Mouse (Mus musculus): ENCODE measurements around the gene Hoxa3. TPM values are rescaled to one million over a fixed set of nuclear protein-coding genes. Genes with fewer than 3 reads are reported as not detected.

Hoxa3 gene
- polyA plus RNA-seq, 1 experiment from 2014 or later: 0.24 TPM

GRCm38 (mm10) chr6:52252775-52253376, 39.7 kb upstream of the Hoxa3 start:
- ATAC-seq (ENCODE audit: low read depth) (no peak), DNase-seq (no peak)
- H3K36me3 ChIP-seq: no peaks in the 10 kb centered on the region
- WGBS (ENCODE audit: insufficient replicate concordance): 2% methylated on average over 35 of the region's 35 CpGs
- 0 out of 2 replicates have a peak overlapping the region, but pooled peaks have one; percentile 10 for H3K4me3 ChIP-seq (replicated peaks)
- H3K27ac ChIP-seq: no peak overlapping the region
- no peak overlapping the region for H3K9ac ChIP-seq
- no peaks in the 10 kb centered on the region for H3K9me3 ChIP-seq (replicated peaks)
- no peaks in the 10 kb centered on the region for H3K4me1 ChIP-seq (replicated peaks)
- H3K4me2 ChIP-seq: no peak overlapping the region
- peaks cover 98% of the 10 kb centered on the region for H3K27me3 ChIP-seq

- H3K4me2 ChIP-seq: no peak overlapping the region
Observed at GRCm38 (mm10) chr6:52252016-52252774, 39.1 kb upstream of the Hoxa3 start.

GRCm38 (mm10) chr6:52251177-52251879, 38.2 kb upstream of the Hoxa3 start:
- H3K4me2 ChIP-seq: no peak overlapping the region
- DNase-seq (no peak), ATAC-seq (ENCODE audit: low read depth) (no peak)
- H3K4me3 ChIP-seq (replicated peaks): no peak overlapping the region
- no peak overlapping the region for H3K27ac ChIP-seq
- no peaks in the 10 kb centered on the region for H3K36me3 ChIP-seq
- H3K4me1 ChIP-seq (replicated peaks): no peaks in the 10 kb centered on the region
- H3K9ac ChIP-seq: no peak overlapping the region
- WGBS (ENCODE audit: insufficient replicate concordance): 9% methylated on average over 7 of the region's 7 CpGs
- H3K9me3 ChIP-seq (replicated peaks): no peaks in the 10 kb centered on the region
- H3K27me3 ChIP-seq: peaks cover 100% of the 10 kb centered on the region

More at GRCm38 (mm10) chr6:52252016-52252774, 39.1 kb upstream of the Hoxa3 start:
- Histone ChIP-seq H3K36me3 (no peaks in the 10 kb centered on the region), H3K9ac (no peak overlapping the region), H3K27me3 (peaks cover 99% of the 10 kb centered on the region), H3K27ac (no peak overlapping the region), H3K9me3 (replicated peaks) (no peaks in the 10 kb centered on the region), H3K4me1 (replicated peaks) (no peaks in the 10 kb centered on the region), H3K4me3 (replicated peaks) (no peak overlapping the region)
- ATAC-seq (ENCODE audit: low read depth): no peak
- 2% methylated on average over 24 of the region's 24 CpGs for WGBS (ENCODE audit: insufficient replicate concordance)
- DNase-seq: no peak

- Histone ChIP-seq H3K4me3 (replicated peaks) (no peak overlapping the region), H3K9ac (no peak overlapping the region), H3K27me3 (peaks cover 100% of the 10 kb centered on the region), H3K36me3 (no peaks in the 10 kb centered on the region), H3K4me2 (no peak overlapping the region), H3K9me3 (replicated peaks) (no peaks in the 10 kb centered on the region), H3K4me1 (replicated peaks) (0 out of 2 replicates have a peak, but pooled peaks cover 2% of the 10 kb centered on the region), H3K27ac (no peak overlapping the region)
- 3% methylated on average over 4 of the region's 4 CpGs for WGBS (ENCODE audit: insufficient replicate concordance)
- ATAC-seq (ENCODE audit: low read depth) (no peak), DNase-seq (no peak)
Observed at GRCm38 (mm10) chr6:52249826-52250225, 36.7 kb upstream of the Hoxa3 start.

GRCm38 (mm10) chr6:52249415-52249738, 36.2 kb upstream of the Hoxa3 start:
- Histone ChIP-seq H3K9me3 (replicated peaks) (no peaks in the 10 kb centered on the region), H3K27me3 (peaks cover 100% of the 10 kb centered on the region), H3K27ac (no peak overlapping the region), H3K4me2 (no peak overlapping the region), H3K4me3 (replicated peaks) (no peak overlapping the region), H3K36me3 (no peaks in the 10 kb centered on the region), H3K9ac (no peak overlapping the region), H3K4me1 (replicated peaks) (0 out of 2 replicates have a peak, but pooled peaks cover 2% of the 10 kb centered on the region)
- DNase-seq: no peak
- WGBS (ENCODE audit: insufficient replicate concordance): 1% methylated on average over 16 of the region's 16 CpGs
- no peak for ATAC-seq (ENCODE audit: low read depth)

- no peak overlapping the region for H3K27ac ChIP-seq
- H3K9ac ChIP-seq: no peak overlapping the region
- no peak for ATAC-seq (ENCODE audit: low read depth)
Observed at GRCm38 (mm10) chr6:52248638-52249414, 35.7 kb upstream of the Hoxa3 start.

GRCm38 (mm10) chr6:52247766-52248637, 34.9 kb upstream of the Hoxa3 start:
- no peaks in the 10 kb centered on the region for H3K36me3 ChIP-seq
- H3K9me3 ChIP-seq (replicated peaks): no peaks in the 10 kb centered on the region
- 3% methylated on average over 23 of the region's 23 CpGs for WGBS (ENCODE audit: insufficient replicate concordance)
- H3K4me2 ChIP-seq: no peak overlapping the region
- H3K27me3 ChIP-seq: peaks cover 100% of the 10 kb centered on the region
- 0 out of 2 replicates have a peak, but pooled peaks cover 2% of the 10 kb centered on the region for H3K4me1 ChIP-seq (replicated peaks)
- no peak overlapping the region for H3K4me3 ChIP-seq (replicated peaks)
- ATAC-seq (ENCODE audit: low read depth) (no peak), DNase-seq (no peak)
- H3K9ac ChIP-seq: no peak overlapping the region
- H3K27ac ChIP-seq: no peak overlapping the region

More at GRCm38 (mm10) chr6:52248638-52249414, 35.7 kb upstream of the Hoxa3 start:
- no peak overlapping the region for H3K4me2 ChIP-seq
- H3K4me1 ChIP-seq (replicated peaks): 0 out of 2 replicates have a peak, but pooled peaks cover 2% of the 10 kb centered on the region
- 3% methylated on average over 27 of the region's 27 CpGs for WGBS (ENCODE audit: insufficient replicate concordance)
- H3K9me3 ChIP-seq (replicated peaks): no peaks in the 10 kb centered on the region
- no peak for DNase-seq
- no peak overlapping the region for H3K4me3 ChIP-seq (replicated peaks)
- peaks cover 100% of the 10 kb centered on the region for H3K27me3 ChIP-seq
- no peaks in the 10 kb centered on the region for H3K36me3 ChIP-seq

GRCm38 (mm10) chr6:52246916-52247315, 33.8 kb upstream of the Hoxa3 start:
- no peak for DNase-seq
- Histone ChIP-seq H3K36me3 (no peaks in the 10 kb centered on the region), H3K27me3 (peaks cover 100% of the 10 kb centered on the region), H3K9ac (no peak overlapping the region), H3K27ac (no peak overlapping the region), H3K4me1 (replicated peaks) (0 out of 2 replicates have a peak, but pooled peaks cover 2% of the 10 kb centered on the region), H3K4me3 (replicated peaks) (no peak overlapping the region), H3K4me2 (no peak overlapping the region), H3K9me3 (replicated peaks) (no peaks in the 10 kb centered on the region)
- no peak for ATAC-seq (ENCODE audit: low read depth)
- 5% methylated on average over 3 of the region's 3 CpGs for WGBS (ENCODE audit: insufficient replicate concordance)

- Histone ChIP-seq H3K4me1 (replicated peaks) (0 out of 2 replicates have a peak, but pooled peaks cover 2% of the 10 kb centered on the region), H3K9ac (no peak overlapping the region), H3K36me3 (no peaks in the 10 kb centered on the region), H3K27me3 (peaks cover 100% of the 10 kb centered on the region), H3K9me3 (replicated peaks) (no peaks in the 10 kb centered on the region), H3K27ac (no peak overlapping the region), H3K4me3 (replicated peaks) (no peak overlapping the region), H3K4me2 (no peak overlapping the region)
- ATAC-seq (ENCODE audit: low read depth) (no peak), DNase-seq (no peak)
- under 1% methylated on average over 26 of the region's 26 CpGs for WGBS (ENCODE audit: insufficient replicate concordance)
Observed at GRCm38 (mm10) chr6:52246403-52246803, 33.3 kb upstream of the Hoxa3 start.

GRCm38 (mm10) chr6:52245757-52246142, 32.6 kb upstream of the Hoxa3 start, which contains the start of gene Hoxa11:
Gene Hoxa11 (minus strand): TSS chr6:52245810.
- 0 out of 2 replicates have a peak, but pooled peaks cover 2% of the 10 kb centered on the region for H3K4me1 ChIP-seq (replicated peaks)
- H3K27ac ChIP-seq: no peak within 1 kb of the TSS
- no peak within 1 kb of the TSS for H3K9ac ChIP-seq
- peak within 1 kb of the TSS; percentile 18; the same call in 1 of the 2 replicates for H3K4me3 ChIP-seq (replicated peaks)
- 3% methylated on average over 20 of the region's 20 CpGs for WGBS (ENCODE audit: insufficient replicate concordance)
- H3K9me3 ChIP-seq (replicated peaks): no peaks in the 10 kb centered on the region
- DNase-seq (no peak), ATAC-seq (ENCODE audit: low read depth) (no peak)
- peaks cover 100% of the 10 kb centered on the region for H3K27me3 ChIP-seq
- H3K4me2 ChIP-seq: no peak within 1 kb of the TSS
- no peaks in the 10 kb centered on the region for H3K36me3 ChIP-seq
